Mouse (Mus musculus) spleen, embryonic (tissue): ENCODE measurements around the gene Tet2.

Source experiments
- CTCF ChIA-PET: fragments of 350-600 bp; sonication (Branson Sonifier 250); formaldehyde crosslinking; loops from one replicate; lab custom pipeline; 2022; lab: Charles Lee

The Tet2 gene

GRCm38 (mm10) chr3:133544551-133545303 lies at the start of gene Tet2:
Gene Tet2 (minus strand): TSS chr3:133545139.
- CTCF ChIA-PET: interaction anchor here (0.6 kb wide), 1 partner anchor 213 kb away, joined by 3 read pairs; no protein-coding TSS in a partner anchor

- CTCF ChIA-PET: interaction anchor here (0.6 kb wide), 1 partner anchor 56 kb away, joined by 4 read pairs; no protein-coding TSS in a partner anchor
Observed at GRCm38 (mm10) chr3:133592995-133593394, 48.1 kb upstream of the Tet2 start.

DNA sequence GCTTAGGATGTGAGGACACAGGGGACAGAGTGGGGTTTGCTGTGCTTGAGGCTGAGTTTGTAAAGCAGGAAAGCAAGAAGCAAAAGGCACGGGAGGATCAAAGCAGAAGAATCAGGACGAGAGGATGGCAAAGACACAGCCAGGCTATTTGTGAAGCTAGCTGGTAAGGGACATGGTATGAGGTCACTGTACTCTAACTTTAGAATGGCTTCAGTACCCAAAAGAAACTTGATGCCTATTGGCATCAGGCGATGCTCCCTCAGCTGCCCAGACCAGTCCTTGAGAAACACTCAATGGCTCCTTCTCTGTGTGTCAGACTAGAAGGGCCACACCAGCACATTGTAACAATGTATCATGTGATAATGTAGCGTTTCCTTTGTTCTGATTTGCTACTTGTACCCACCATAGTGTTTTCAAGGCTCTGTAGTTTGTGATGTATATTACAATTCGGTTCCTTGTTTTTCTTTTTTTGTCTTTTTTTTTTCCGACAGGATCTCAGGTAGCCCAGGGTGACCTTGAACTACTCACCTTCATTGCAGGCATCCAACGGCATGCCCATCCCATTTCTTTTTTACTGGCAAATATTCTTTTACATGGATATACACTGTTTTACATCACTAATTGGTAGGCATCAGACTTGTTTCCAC lies 45.7 kb upstream of the Tet2 start:
- CTCF ChIA-PET: no interaction called here

GRCm38 (mm10) chr3:133585010-133585409 lies 40.1 kb upstream of the Tet2 start:
- CTCF ChIA-PET: no interaction called here

GRCm38 (mm10) chr3:133583411-133584025 lies 38.6 kb upstream of the Tet2 start:
- CTCF ChIA-PET: interaction anchor here (0.6 kb wide), 2 partner anchors 29 to 42 kb away, joined by 5 to 7 read pairs; no protein-coding TSS in a partner anchor

GRCm38 (mm10) chr3:133582969-133583368 lies 38.0 kb upstream of the Tet2 start:
- CTCF ChIA-PET: interaction anchor here (0.6 kb wide), 2 partner anchors 29 to 41 kb away, joined by 5 to 7 read pairs; no protein-coding TSS in a partner anchor

GRCm38 (mm10) chr3:133582096-133582495 lies 37.2 kb upstream of the Tet2 start:
- CTCF ChIA-PET: no interaction called here

GRCm38 (mm10) chr3:133581541-133581940 lies 36.6 kb upstream of the Tet2 start:
- CTCF ChIA-PET: no interaction called here

- CTCF ChIA-PET: interaction anchor here (0.6 kb wide), 1 partner anchor 47 kb away, joined by 6 read pairs; no protein-coding TSS in a partner anchor
Observed at GRCm38 (mm10) chr3:133579671-133580070, 34.7 kb upstream of the Tet2 start.

DNA sequence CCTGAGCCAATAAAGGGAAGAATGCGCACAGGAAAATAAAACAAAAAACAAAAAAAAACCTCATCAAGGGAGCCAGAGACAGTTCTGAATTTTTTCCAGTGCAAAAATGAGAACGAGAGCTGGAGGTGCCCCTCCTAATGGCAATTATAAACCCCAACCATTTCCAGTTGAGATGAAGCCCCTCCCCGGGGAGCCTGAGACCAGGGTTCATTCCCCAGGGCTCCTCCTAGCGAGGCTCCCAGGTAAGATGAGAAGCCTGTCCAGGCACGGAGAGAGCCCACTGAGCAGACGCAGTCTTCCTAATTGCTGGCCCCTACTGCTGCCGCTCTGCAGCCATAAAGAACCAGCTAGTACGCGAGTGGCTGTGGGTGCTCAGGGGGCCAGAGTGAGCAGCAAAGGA lies 34.2 kb upstream of the Tet2 start:
- CTCF ChIA-PET: no interaction called here

DNA sequence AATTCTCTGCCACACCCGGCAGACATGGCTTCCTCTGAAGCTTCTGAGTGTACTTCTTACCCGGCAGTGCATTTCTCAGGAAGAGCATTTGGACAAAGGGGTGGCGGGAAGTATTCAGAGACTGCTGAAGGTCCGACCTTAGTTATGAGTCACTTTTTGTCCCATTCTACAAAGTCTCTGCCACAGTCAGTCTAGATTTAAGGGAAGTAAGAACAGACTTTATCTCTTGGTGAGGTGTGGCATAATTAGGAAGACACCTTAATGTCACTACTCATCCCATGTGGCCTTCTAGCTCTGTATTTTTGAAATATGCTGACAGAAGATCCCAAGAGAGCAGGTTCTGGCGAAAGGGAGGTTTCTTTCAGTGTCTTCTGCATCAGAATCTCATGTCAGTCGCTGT lies 30.0 kb upstream of the Tet2 start:
- CTCF ChIA-PET: no interaction called here

- CTCF ChIA-PET: interaction anchor here (0.6 kb wide), 1 partner anchor 42 kb away, joined by 3 read pairs; no protein-coding TSS in a partner anchor
Observed at GRCm38 (mm10) chr3:133571961-133572360, 27.0 kb upstream of the Tet2 start.

DNA sequence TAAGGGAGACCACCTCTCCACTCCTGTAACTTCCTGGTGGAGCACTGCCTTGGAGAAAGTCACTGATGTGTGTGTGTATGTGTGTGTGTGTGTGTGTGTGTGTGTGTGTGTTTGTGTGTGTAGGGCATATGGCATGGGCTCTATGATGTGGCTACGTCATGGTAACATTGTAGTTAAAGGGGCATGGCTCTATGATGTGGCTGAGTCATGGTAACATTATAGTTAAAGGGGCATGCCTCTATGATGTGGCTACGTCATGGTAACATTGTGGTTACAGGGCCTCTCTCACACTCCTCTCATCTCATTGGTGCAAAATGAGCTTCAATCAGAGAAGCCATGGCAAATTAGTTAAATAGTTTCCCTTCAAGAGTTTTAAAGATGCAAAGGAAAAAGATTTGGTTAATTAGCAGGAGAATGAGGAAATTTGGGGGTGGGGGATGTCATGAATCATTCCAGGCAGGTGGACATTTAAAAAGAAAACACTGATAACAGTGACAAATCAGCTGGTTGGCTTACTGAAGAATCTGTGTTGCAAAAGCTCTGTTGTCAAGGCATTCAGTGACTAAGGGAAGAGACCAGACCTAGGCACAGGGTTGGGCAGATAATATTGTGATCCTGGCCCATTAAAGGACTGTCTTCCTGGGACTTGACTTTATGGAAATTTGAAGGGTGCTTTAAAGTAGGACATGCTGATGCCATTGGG lies 18.7 kb upstream of the Tet2 start:
- CTCF ChIA-PET: no interaction called here

DNA sequence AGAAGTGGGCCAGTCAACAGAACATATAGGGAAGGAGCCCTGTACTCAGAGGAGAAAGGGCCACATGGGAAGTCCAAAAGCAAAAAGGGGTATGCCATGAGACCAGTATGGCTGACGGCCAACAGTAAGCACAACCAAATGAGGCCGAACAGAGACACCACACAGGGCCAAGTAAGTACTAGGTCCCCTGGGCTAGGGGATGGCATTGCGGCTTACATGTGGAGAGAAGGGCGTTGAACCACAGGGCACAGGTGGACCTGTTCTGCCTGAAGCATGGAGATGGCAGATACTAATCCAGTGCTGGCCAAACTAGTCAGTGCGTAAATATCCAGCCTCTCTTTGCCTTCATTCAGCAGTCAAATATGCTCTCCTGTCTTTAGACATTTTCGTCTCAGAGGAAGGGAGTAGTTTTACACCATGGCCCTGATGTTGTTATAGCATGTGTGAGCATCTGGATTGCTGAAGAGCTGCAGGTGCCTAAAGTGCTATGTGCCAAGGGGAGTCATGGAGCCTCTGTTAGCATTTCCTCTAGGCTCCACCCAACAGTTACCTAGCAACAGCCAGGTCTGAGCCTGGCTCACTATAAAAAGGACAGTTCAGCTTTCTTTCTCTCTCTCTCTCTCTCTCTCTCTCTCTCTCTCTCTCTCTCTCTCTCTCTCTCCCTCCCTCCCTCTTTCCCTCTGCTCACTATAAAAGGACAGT lies 14.6 kb upstream of the Tet2 start:
- CTCF ChIA-PET: no interaction called here

- CTCF ChIA-PET: no interaction called here
Observed at GRCm38 (mm10) chr3:133557602-133558001, 12.7 kb upstream of the Tet2 start.

DNA sequence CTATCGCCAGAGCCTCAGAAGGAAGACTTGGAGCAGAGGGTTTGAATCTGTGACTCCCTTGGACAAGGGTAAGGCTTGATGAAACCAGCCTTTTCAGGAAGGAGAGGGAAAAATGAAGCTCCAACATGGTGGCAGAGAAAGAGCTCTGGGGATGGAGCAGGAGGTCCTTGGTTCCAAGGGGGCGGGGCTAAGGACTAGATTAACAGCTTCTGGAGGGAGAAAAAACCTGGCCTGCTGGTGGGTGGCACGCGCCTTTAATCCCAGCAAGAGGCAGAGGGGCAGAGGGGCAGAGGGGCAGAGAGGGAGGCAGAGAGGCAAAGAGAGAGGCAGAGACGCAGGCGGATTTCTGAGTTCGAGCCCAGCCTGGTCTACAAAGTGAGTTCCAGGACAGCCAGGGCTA lies 12.2 kb upstream of the Tet2 start:
- CTCF ChIA-PET: no interaction called here

DNA sequence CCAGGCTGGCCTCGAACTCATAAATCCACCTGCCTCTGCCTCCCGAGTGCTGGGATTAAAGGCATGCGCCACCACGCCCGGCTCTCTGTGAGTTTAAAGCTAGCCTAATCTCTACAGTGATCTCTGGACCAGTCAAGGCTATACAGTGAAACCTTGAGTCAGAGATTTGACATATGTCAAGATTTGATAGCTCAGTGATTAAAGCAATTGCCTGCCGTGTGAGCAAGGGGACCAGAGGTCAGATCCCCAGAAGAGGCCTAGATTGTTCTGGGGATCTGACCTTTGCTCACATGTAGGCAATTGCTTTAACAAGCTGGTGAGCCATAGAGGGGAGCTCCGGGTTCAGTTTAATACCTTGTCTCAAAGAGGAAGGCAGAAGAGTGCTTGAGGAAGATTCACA lies 10.4 kb upstream of the Tet2 start:
- CTCF ChIA-PET: interaction anchor here (0.6 kb wide), 1 partner anchor 13 kb away, joined by 3 read pairs; no protein-coding TSS in a partner anchor

DNA sequence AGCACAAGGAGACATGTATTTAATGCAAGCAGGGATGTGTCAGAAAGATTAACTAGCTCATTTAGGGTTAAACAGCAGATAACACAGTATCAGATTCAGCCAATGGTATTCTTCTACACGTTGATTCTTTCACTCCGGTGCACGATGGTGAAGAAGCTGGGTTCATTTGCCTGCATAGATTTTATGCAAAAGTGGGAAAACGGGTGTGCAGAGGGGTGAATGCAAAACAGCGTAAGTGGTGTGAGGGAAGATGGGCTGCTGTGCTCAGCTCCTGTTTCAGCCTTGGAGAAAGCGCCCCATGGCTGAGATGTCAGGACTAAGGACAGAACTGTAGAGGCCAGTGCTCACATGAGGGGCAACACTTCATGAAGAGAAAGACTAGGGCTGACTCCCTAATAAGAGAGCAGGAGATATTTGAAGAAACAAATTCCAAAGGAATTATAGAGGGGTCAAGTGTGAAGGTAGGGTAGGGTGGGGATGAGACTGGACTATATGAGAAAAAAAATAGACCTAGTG lies 9.7 kb upstream of the Tet2 start:
- CTCF ChIA-PET: interaction anchor here (0.6 kb wide), 1 partner anchor 29 kb away, joined by 5 read pairs; no protein-coding TSS in a partner anchor

GRCm38 (mm10) chr3:133554092-133554491 lies 9.2 kb upstream of the Tet2 start:
- CTCF ChIA-PET: interaction anchor here (0.6 kb wide), 1 partner anchor 29 kb away, joined by 5 read pairs; no protein-coding TSS in a partner anchor

DNA sequence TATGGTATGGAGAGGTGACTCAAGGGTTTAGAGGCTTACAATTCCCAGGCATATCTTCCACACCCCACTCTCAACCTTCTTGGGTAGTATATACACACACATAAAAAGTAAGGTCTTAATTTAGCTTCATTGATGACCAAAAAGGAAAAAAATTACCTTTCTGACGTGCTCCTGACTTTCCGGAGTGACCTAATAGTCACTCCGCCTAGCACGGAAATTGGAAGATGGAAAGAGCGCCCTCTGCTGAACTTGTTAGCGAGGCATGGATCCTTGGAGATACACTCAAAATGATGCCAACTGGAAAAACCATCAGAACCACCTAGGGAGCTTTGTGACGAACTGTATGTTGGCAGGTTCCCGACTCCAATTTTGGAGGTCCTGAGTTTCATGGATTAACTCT lies 7.0 kb upstream of the Tet2 start:
- CTCF ChIA-PET: no interaction called here
